18 mouse cellular contexts compared by ENCODE assay signal in the genomic region with DNA sequence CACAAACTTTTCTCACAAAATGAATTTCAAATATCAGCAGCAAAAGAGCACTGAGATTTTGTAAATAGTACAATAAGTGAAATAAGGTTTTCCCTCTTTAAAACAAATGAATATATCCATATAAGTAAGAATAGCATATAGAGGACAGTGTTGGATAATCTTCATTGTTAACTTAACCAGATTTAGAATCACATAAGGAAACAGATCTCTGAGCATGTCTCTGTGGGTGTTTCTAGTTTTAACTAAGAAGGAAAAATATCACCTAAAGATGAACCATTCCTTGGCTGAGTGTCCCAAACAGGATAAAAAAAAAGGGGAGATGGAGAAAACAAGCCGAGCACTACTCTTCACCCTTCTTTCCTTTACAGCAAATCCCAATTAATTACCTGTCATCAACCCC.
"Had no signal": no experiment of that assay in that cellular context is flagged by ENCODE, and none has a peak within 500 bp of the region (broad histone marks: within the 10 kb centered on the region; RNA-seq: fewer than 3 reads in every experiment).

No protein-coding gene starts in this region.

- H3K4me3 ChIP-seq: midbrain, embryonic 10.5 days; midbrain, embryonic 12.5 days; myocyte; neural tube, embryonic 13.5 days; neural tube, embryonic 15.5 days had no signal

- H3K36me3 ChIP-seq: midbrain, embryonic 10.5 days; midbrain, embryonic 12.5 days; neural tube, embryonic 13.5 days; neural tube, embryonic 15.5 days had no signal

- ATAC-seq: midbrain, embryonic 16.5 days had no signal

- H3K9me3 ChIP-seq: midbrain, embryonic 10.5 days; midbrain, embryonic 12.5 days; neural tube, embryonic 13.5 days; neural tube, embryonic 15.5 days had no signal

- H3K9ac ChIP-seq: lung, embryonic 14.5 days; midbrain, embryonic 12.5 days; neural tube, embryonic 13.5 days; neural tube, embryonic 15.5 days had no signal

- H3K27me3 ChIP-seq: midbrain, embryonic 12.5 days; neural tube, embryonic 13.5 days; neural tube, embryonic 15.5 days had no signal

- H3K4me1 ChIP-seq: midbrain, embryonic 10.5 days; midbrain, embryonic 12.5 days; neural tube, embryonic 13.5 days; neural tube, embryonic 15.5 days had no signal

- H3K27ac ChIP-seq: midbrain, embryonic 10.5 days; midbrain, embryonic 12.5 days; neural tube, embryonic 13.5 days; neural tube, embryonic 15.5 days had no signal

- H3K4me2 ChIP-seq: lung, embryonic 14.5 days; midbrain, embryonic 12.5 days; neural tube, embryonic 13.5 days; neural tube, embryonic 15.5 days had no signal

- DNase-seq: lung, adult 18-20 months; lung, embryonic 14.5 days; lung, postnatal 10 days; lung, postnatal 4 days; retina, postnatal 1 day; right cerebral cortex, adult 18-20 months; right cerebral cortex, postnatal 25 days; right cerebral cortex, postnatal 4 days; spleen, adult 18-20 months; thymus, adult 2 months; thymus, postnatal 25 days; thymus, postnatal 4 days had no signal
